Mouse (Mus musculus) testis, adult 2 months (tissue): Measurements from ENCODE around the gene Msh5.
"Not testable (repeated sequence)": the region's sequence is repeated elsewhere in the genome, so short reads cannot be mapped to it uniquely, and the experiment has no call there.

Source experiments
- CTCF ChIP-seq: fragments of 200-500 bp; IDR thresholded peaks from 2 replicates; pipeline ENCODE4 v1.5.1; 2012; ENCODE audit warnings: low read depth, mild to moderate bottlenecking, inconsistent platforms, low read length, moderate library complexity; ENCODE audit not compliant: control insufficient read depth, insufficient read depth, insufficient replicate concordance
- POLR2A ChIP-seq: fragments of 200-500 bp; IDR thresholded peaks from 2 replicates; pipeline ENCODE4 v1.6.1; 2012; ENCODE audit warnings: low read depth, mild to moderate bottlenecking, inconsistent platforms, low read length, moderate library complexity; ENCODE audit not compliant: control insufficient read depth

GRCm38 (mm10) chr17:34999871-35000716 is 46.5 kb downstream of the Msh5 start:
- not testable (repeated sequence) for TF ChIP-seq POLR2A, CTCF
